ENCODE assay signal across 8 mouse cellular contexts in the genomic region with DNA sequence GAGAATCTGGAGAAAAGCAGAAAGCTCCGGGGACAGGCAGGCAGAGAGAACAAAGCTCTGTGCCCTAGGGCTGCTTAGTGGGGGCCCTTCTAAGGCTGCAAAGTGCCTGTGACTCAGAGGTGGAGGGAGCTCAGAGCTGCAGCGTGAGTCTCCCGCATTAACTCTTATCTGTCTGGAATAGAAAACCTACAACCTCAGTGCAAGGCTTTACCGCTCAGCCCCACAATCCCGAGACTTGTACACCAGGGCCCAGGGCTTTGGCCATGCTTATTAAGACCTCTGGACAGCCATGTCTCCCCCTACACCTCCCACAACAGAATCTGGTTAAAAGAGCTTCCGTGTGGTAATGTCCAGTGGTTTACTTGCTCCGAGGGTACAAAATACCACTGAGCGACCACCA. TPM values are rescaled to one million over a fixed set of nuclear protein-coding genes. Genes with fewer than 3 reads are reported as not detected.
DNase-seq lines count a peak whose midpoint lies in the region; ATAC-seq lines count a peak whose summit lies in the region.

No protein-coding gene starts in this region.

- peak overlapping the region; percentile 76; the same call in 1 of the 2 replicates for H3K9ac ChIP-seq in forebrain, embryonic 14.5 days (ENCODE audit: low read length)

- peaks cover 13% of the 10 kb centered on the region; the same call in 1 of the 2 replicates for H3K4me1 ChIP-seq in forebrain, embryonic 14.5 days (ENCODE audit: control insufficient read depth, insufficient read depth, low read length)

- H3K79me2 ChIP-seq in macrophage (ENCODE audit: inconsistent target), result peaks cover 38% of the 10 kb centered on the region

- peak overlapping the region; percentile 55; the same call in 1 of the 2 replicates for H3K27ac ChIP-seq in forebrain, embryonic 14.5 days (ENCODE audit: low read depth, low read length)
- H3K27ac ChIP-seq in macrophage, result peak overlapping the region; percentile 71

- no peaks in the 10 kb centered on the region for H3K27me3 ChIP-seq in forebrain, embryonic 14.5 days (replicated peaks; ENCODE audit: control insufficient read depth, insufficient read depth, low read length)

- 3% methylated on average over 8 of the region's 8 CpGs for WGBS in forebrain, embryonic 14.5 days
- 29% methylated on average over 8 of the region's 8 CpGs for WGBS in macrophage (ENCODE audit: missing documents)

- H3K4me2 ChIP-seq in forebrain, embryonic 14.5 days (ENCODE audit: low read length), result peak overlapping the region; percentile 94

- H3K36me3 ChIP-seq in forebrain, embryonic 14.5 days (ENCODE audit: control insufficient read depth, insufficient read depth, low read length), result no peaks in the 10 kb centered on the region
- no peaks in the 10 kb centered on the region for H3K36me3 ChIP-seq in macrophage (ENCODE audit: inconsistent target)

- DNase-seq in adrenal gland, adult 2 months, result peak; percentile 58
- no peak for DNase-seq in adrenal gland, postnatal 25 days
- DNase-seq in MN1 (ENCODE audit: low spot score), result peak; percentile 23
- peak; percentile 44 for DNase-seq in forebrain, embryonic 14.5 days (ENCODE audit: low spot score)
- no peak for DNase-seq in urinary bladder, postnatal 36 days (ENCODE audit: low spot score in 2 of 2)
- DNase-seq in cerebellum, adult 11-12 months, result no peak
- DNase-seq in thymus, postnatal 10 days (ENCODE audit: low spot score in 2 of 2), result no peak

- no peaks in the 10 kb centered on the region for H3K9me3 ChIP-seq in forebrain, embryonic 14.5 days (replicated peaks; ENCODE audit: control insufficient read depth, low read length)

- no peak for ATAC-seq in forebrain, embryonic 14.5 days

- peak overlapping the region; percentile 60 for H3K4me3 ChIP-seq in forebrain, embryonic 14.5 days (ENCODE audit: low read depth, low read length)
- peak overlapping the region; percentile 40 for H3K4me3 ChIP-seq in macrophage (ENCODE audit: inconsistent target)

RNA-seq across cellular contexts. Expression of a gene that starts 0.8 kb away (rescaled TPM):
- total RNA-seq in adrenal gland, adult 2 months (2021), result 10 to 100 TPM; 17.2 to 26.0 TPM
- 82.7 and 87.2 TPM in 2 replicates for polyA plus RNA-seq in adrenal gland, adult 2 months (2012; rRNA removed)
- total RNA-seq in adrenal gland, postnatal 25 days (2021), result 19.4 and 23.2 TPM in 2 replicates
- polyA plus RNA-seq in forebrain, embryonic 14.5 days (2014; fragmentation: Nextera tagmentation; extraction: Ambion mirVana), result 18.0 and 26.0 TPM in 2 replicates
- total RNA-seq in macrophage (2018; cell fraction: chromatin; rRNA removed), result 100 to 1,000 TPM; 111 to 459 (median 155) TPM
- total RNA-seq in macrophage (2018; cell fraction: cytosol; rRNA removed), result 10 to 100 TPM; 37.9 to 66.8 (median 48.8) TPM
- total RNA-seq in macrophage (2018; cell fraction: nucleus; rRNA removed), result 100 to 1,000 TPM in 17 of 26 experiments, 10 to 100 TPM in 9; 72.3 to 261 (median 112) TPM
- polyA plus RNA-seq in macrophage (2018), result 33.7 to 64.1 TPM (median 62.3 TPM) in 3 replicates

Comparison
In these comparisons a context has a peak if more than half of its experiments do, and no peak if none do; other contexts are left out.
1. DNase-seq: peak in adrenal gland, adult 2 months (single experiment), MN1 (single experiment) and forebrain, embryonic 14.5 days (single experiment); none in adrenal gland, postnatal 25 days (single experiment), urinary bladder, postnatal 36 days (0 of 2), cerebellum, adult 11-12 months (single experiment) and thymus, postnatal 10 days (0 of 2).